Mouse (Mus musculus): ENCODE results near the gene Glod5.
"Not testable (repeated sequence)": the region's sequence is repeated elsewhere in the genome, so short reads cannot be mapped to it uniquely, and the experiment has no call there.

Glod5 gene

DNA sequence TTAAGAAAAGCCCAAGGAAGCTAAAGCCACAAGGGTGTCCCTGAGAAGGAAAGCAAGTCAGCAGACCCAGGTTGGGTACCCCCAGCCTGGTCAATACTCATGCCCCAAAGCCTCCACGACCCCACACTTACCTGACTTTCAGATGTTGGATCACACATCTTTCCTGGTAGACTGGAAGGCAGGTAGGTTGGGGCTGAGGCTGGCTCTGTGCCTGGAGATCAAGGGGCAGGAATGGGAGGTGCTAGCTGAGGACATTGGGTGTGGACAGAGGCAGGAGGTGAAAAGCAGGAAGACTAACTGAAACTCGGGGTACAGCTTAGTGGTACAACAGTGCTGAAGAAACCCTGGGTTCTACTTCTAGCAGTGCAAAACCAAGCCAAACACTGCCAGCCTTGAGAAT is at the start of gene Glod5:
TSS of gene Glod5 (minus strand) at position 207 of the 400 bp plus-strand sequence.
- Histone ChIP-seq H3K4me1 (replicated peaks; ENCODE audit: low read depth, low read length) (peaks cover 60% of the 10 kb centered on the region), H3K4me3 (replicated peaks; ENCODE audit: low read length) (no peak within 1 kb of the TSS), H3K36me3 (ENCODE audit: insufficient read depth, low read length) (no peaks in the 10 kb centered on the region), H3K9me3 (ENCODE audit: low read length) (no peaks in the 10 kb centered on the region), H3K27me3 (ENCODE audit: insufficient read depth, low read length) (no peaks in the 10 kb centered on the region)
- TF ChIP-seq POU5F1 (IDR thresholded peaks at IDR 0.05; ENCODE audit: borderline replicate concordance, low read length) (no peak), NANOG (IDR thresholded peaks at IDR 0.05; ENCODE audit: borderline replicate concordance, low read length) (no peak), CTCF (conservative IDR thresholded peaks at IDR 0.05; ENCODE audit: low read length) (no peak)

- H3K4me1 ChIP-seq (replicated peaks; ENCODE audit: low read depth, low read length), result peaks cover 35% of the 10 kb centered on the region
- H3K4me3 ChIP-seq (replicated peaks; ENCODE audit: low read length), result peak overlapping the region; percentile 77
- not testable (repeated sequence) for H3K9me3 ChIP-seq (ENCODE audit: low read length); H3K27me3 ChIP-seq (ENCODE audit: insufficient read depth, low read length)
- H3K36me3 ChIP-seq (ENCODE audit: insufficient read depth, low read length), result peaks cover 32% of the 10 kb centered on the region
- peak; percentile 82; the same call in 1 of the 2 replicates for TF ChIP-seq POU5F1 (IDR thresholded peaks at IDR 0.05; ENCODE audit: borderline replicate concordance, low read length)
- peak; percentile 69; the same call in 1 of the 2 replicates for TF ChIP-seq NANOG (IDR thresholded peaks at IDR 0.05; ENCODE audit: borderline replicate concordance, low read length)
These were observed 32.9 kb upstream of the Glod5 start for GRCm38 (mm10) chrX:8051044-8051781.

DNA sequence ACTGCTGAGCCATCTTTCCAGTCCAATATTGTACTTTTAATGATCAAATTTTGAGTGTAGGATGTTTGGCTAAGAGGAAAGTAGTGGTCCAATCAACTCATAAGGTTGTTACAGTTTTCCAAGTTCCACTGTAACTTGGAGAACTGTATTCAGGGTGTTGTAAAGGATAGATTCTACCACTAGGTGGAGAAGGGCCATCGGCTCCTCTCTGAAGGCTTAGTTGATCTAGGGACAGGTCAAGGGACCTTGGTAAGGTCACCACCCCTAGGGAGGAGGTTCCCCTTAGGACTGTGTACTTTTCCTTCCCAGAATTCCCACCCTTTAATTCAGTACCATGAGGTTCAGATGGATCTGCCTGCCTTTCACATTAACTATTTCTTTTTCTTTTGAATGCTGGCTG is 14.7 kb upstream of the Glod5 start:
- H3K4me1 ChIP-seq (replicated peaks; ENCODE audit: low read depth, low read length), result no peaks in the 10 kb centered on the region
- TF ChIP-seq CTCF (conservative IDR thresholded peaks at IDR 0.05; ENCODE audit: low read length), result peak; percentile 37
- TF ChIP-seq NANOG (IDR thresholded peaks at IDR 0.05; ENCODE audit: borderline replicate concordance, low read length), result no peak
- no peaks in the 10 kb centered on the region for H3K9me3 ChIP-seq (ENCODE audit: low read length)
- no peaks in the 10 kb centered on the region for H3K27me3 ChIP-seq (ENCODE audit: insufficient read depth, low read length)
- H3K4me3 ChIP-seq (replicated peaks; ENCODE audit: low read length), result no peak overlapping the region
- H3K36me3 ChIP-seq (ENCODE audit: insufficient read depth, low read length), result no peaks in the 10 kb centered on the region

DNA sequence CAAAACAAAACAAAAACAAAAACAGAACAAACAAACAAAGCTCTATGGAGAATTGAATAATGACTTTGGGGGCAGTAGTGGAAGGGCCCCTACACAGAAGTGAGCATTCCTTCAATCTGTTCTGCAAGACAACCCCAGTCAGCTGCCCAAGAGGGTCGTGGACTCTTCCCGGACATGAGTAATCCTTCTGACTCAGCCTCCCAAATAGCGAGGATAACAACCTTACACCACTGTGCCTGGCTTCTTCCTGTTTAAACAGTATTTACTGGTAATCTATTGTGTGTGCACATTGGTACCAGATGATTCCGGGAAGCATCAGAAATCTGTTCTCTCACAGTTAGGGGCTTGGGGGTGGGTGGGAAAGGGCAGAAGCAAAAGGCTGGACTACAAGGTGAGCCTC is 8.5 kb upstream of the Glod5 start:
- H3K36me3 ChIP-seq (ENCODE audit: insufficient read depth, low read length), result no peaks in the 10 kb centered on the region
- TF ChIP-seq POU5F1 (IDR thresholded peaks at IDR 0.05; ENCODE audit: borderline replicate concordance, low read length) (no peak), NANOG (IDR thresholded peaks at IDR 0.05; ENCODE audit: borderline replicate concordance, low read length) (no peak), CTCF (conservative IDR thresholded peaks at IDR 0.05; ENCODE audit: low read length) (no peak)
- H3K27me3 ChIP-seq (ENCODE audit: insufficient read depth, low read length), result no peaks in the 10 kb centered on the region
- no peaks in the 10 kb centered on the region for H3K4me1 ChIP-seq (replicated peaks; ENCODE audit: low read depth, low read length)
- no peak overlapping the region for H3K4me3 ChIP-seq (replicated peaks; ENCODE audit: low read length)
- H3K9me3 ChIP-seq (ENCODE audit: low read length), result no peaks in the 10 kb centered on the region

DNA sequence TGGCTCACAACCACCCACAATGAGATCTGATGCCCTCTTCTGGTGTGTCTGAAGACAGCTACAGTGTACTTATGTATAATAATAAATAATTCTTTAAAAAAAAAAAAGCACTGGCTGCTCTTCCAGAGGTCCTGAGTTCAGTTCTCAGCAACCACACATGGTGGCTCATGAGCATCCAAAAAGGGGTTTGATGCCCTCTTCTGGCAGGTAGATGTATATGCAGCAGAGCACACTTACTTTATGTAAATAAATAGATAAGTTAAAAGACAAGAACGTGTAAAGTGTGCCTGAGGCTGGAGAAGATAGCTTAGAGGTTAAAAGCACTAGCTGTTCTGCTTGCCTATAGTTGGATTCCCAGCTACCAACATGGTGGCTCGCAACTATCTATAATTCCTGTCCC is 6.5 kb upstream of the Glod5 start:
- Histone ChIP-seq H3K36me3 (ENCODE audit: insufficient read depth, low read length) (no peaks in the 10 kb centered on the region), H3K4me1 (replicated peaks; ENCODE audit: low read depth, low read length) (peaks cover 19% of the 10 kb centered on the region), H3K4me3 (replicated peaks; ENCODE audit: low read length) (no peak overlapping the region), H3K27me3 (ENCODE audit: insufficient read depth, low read length) (no peaks in the 10 kb centered on the region), H3K9me3 (ENCODE audit: low read length) (no peaks in the 10 kb centered on the region)
- peak; percentile 27 for TF ChIP-seq CTCF (conservative IDR thresholded peaks at IDR 0.05; ENCODE audit: low read length)
- TF ChIP-seq NANOG (IDR thresholded peaks at IDR 0.05; ENCODE audit: borderline replicate concordance, low read length), result no peak

DNA sequence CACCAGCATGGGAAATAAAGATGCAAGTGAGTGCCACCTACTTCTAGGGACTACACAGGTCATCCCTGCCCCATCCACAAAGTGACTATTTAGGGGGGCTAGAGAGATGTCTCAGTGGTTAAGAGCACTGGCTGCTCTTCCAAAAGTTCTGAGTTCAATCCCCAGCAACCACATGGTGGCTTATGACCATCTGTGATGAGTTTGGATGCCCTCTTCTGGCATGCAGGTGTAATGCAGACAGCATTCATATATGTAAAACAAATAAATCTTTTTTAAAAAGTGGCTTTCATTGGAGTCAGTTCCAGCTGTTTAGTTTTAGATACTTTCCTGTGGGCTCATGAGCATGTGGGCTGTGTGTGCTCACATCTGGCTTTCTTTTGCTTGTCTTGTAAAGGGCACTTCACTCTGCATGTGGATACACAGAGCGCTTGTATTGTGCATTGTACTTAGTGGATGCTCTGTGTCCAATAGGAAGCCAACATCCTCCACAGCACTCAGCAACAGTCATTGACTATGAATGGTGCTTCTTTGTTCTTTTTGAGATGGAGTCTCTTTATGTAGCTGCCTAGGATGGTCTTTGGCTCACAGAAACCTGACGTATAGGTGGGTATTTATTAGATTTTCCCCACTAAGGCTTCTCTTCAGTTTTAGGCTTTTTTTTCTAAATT is 2.0 kb upstream of the Glod5 start:
- TF ChIP-seq CTCF (conservative IDR thresholded peaks at IDR 0.05; ENCODE audit: low read length) (peak; percentile 36), POU5F1 (IDR thresholded peaks at IDR 0.05; ENCODE audit: borderline replicate concordance, low read length) (no peak), NANOG (IDR thresholded peaks at IDR 0.05; ENCODE audit: borderline replicate concordance, low read length) (peak; percentile 69; the same call in 1 of the 2 replicates)
- no peaks in the 10 kb centered on the region for H3K27me3 ChIP-seq (ENCODE audit: insufficient read depth, low read length)
- peaks cover 49% of the 10 kb centered on the region for H3K4me1 ChIP-seq (replicated peaks; ENCODE audit: low read depth, low read length)
- H3K9me3 ChIP-seq (ENCODE audit: low read length), result no peaks in the 10 kb centered on the region
- H3K4me3 ChIP-seq (replicated peaks; ENCODE audit: low read length), result no peak overlapping the region
- H3K36me3 ChIP-seq (ENCODE audit: insufficient read depth, low read length), result no peaks in the 10 kb centered on the region

DNA sequence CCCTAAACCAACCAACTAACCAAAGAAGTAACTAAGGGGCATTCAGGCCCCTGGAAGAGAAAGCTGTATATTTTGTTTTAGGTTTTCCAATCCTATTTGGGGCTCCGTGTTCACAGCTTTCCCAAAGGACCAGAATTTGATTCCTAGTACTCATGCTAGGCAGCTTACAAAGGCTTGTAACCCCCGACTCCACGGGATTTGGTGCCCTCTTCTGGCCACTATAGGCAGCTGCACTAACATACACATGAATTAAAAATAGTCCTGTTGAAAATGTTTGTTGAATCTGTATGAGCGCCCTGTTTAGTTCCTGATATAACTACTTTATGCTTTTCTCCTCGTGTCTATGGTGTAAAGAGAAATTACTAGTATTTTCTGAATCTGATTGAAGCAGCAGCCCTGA is 1.1 kb downstream of the Glod5 start:
- H3K9me3 ChIP-seq (ENCODE audit: low read length), result no peaks in the 10 kb centered on the region
- no peaks in the 10 kb centered on the region for H3K27me3 ChIP-seq (ENCODE audit: insufficient read depth, low read length)
- H3K4me3 ChIP-seq (replicated peaks; ENCODE audit: low read length), result no peak overlapping the region
- TF ChIP-seq POU5F1 (IDR thresholded peaks at IDR 0.05; ENCODE audit: borderline replicate concordance, low read length) (no peak), CTCF (conservative IDR thresholded peaks at IDR 0.05; ENCODE audit: low read length) (peak; percentile 62)
- no peaks in the 10 kb centered on the region for H3K36me3 ChIP-seq (ENCODE audit: insufficient read depth, low read length)
- H3K4me1 ChIP-seq (replicated peaks; ENCODE audit: low read depth, low read length), result peaks cover 67% of the 10 kb centered on the region

GRCm38 (mm10) chrX:8015675-8016074 is 2.6 kb downstream of the Glod5 start:
- Histone ChIP-seq H3K4me1 (replicated peaks; ENCODE audit: low read depth, low read length) (peaks cover 69% of the 10 kb centered on the region), H3K4me3 (replicated peaks; ENCODE audit: low read length) (peak overlapping the region; percentile 10; the same call in 1 of the 2 replicates)
- TF ChIP-seq CTCF (conservative IDR thresholded peaks at IDR 0.05; ENCODE audit: low read length), result peak; percentile 32; the same call in 1 of the 2 replicates
- not testable (repeated sequence) for H3K36me3 ChIP-seq (ENCODE audit: insufficient read depth, low read length); H3K27me3 ChIP-seq (ENCODE audit: insufficient read depth, low read length); H3K9me3 ChIP-seq (ENCODE audit: low read length)
